7 mouse cellular contexts compared by ENCODE assay signal in genomic region chr9:69092119-69093013, GRCm38 (mm10).
A peak's percentile ranks its signal among the peaks of the same experiment; 100 is the strongest.
DNase-seq lines count a peak whose midpoint lies in the region; TF ChIP-seq lines count a peak whose summit lies in the region.

No protein-coding gene starts in this region.

- peak; percentile 5 for DNase-seq in R1 (ENCODE audit: low read depth, low spot score)
- DNase-seq in adrenal gland, postnatal 4 days (ENCODE audit: low spot score in 2 of 2), result peak; percentile 32 to 64
- peak; percentile 31 to 38 for DNase-seq in frontal cortex, postnatal 14 days (ENCODE audit: low spot score in 2 of 2)
- DNase-seq in heart, postnatal 4 days, result peak; percentile 90
- DNase-seq in left cerebral cortex, adult 2 months (ENCODE audit: extremely low spot score in 1 of 2, low spot score in 2 of 2), result peak; percentile 49 to 55
- DNase-seq in lung, postnatal 4 days, result peak; percentile 82 to 92
- peak; percentile 25 for DNase-seq in thymus, postnatal 25 days

- intact Hi-C loops in left cerebral cortex, adult 2 months (cut with DNase I), result no loop called here

- no peak overlapping the region for H3K4me3 ChIP-seq in left cerebral cortex, adult 2 months

- 0 out of 2 replicates have a peak overlapping the region, but pooled peaks have one; percentile 9 for H3K27ac ChIP-seq in left cerebral cortex, adult 2 months

- no peak for TF ChIP-seq CTCF in left cerebral cortex, adult 2 months (IDR thresholded peaks at IDR 0.05)

Comparison
In these comparisons a context has a peak if more than half of its experiments do, and no peak if none do; other contexts are left out.
1. DNase-seq: peak in every context shown above with its lines; median percentile 90 in heart, postnatal 4 days; 87 in lung, postnatal 4 days; 52 in left cerebral cortex, adult 2 months; 48 in adrenal gland, postnatal 4 days; 34 in frontal cortex, postnatal 14 days; 25 in thymus, postnatal 25 days; 5 in R1.